Mouse (Mus musculus) WW6 (cell line): ENCODE data around the gene 4930442H23Rik.
A peak's percentile ranks its signal among the peaks of the same experiment; 100 is the strongest.
"Not testable (repeated sequence)": the region's sequence is repeated elsewhere in the genome, so short reads cannot be mapped to it uniquely, and the experiment has no call there.

Source experiments
- DNase-seq: peaks from one replicate; pipeline ENCODE4 v3.0.0-alpha.2; 2013; ENCODE audit warnings: low read depth, low spot score

4930442H23Rik gene

DNA sequence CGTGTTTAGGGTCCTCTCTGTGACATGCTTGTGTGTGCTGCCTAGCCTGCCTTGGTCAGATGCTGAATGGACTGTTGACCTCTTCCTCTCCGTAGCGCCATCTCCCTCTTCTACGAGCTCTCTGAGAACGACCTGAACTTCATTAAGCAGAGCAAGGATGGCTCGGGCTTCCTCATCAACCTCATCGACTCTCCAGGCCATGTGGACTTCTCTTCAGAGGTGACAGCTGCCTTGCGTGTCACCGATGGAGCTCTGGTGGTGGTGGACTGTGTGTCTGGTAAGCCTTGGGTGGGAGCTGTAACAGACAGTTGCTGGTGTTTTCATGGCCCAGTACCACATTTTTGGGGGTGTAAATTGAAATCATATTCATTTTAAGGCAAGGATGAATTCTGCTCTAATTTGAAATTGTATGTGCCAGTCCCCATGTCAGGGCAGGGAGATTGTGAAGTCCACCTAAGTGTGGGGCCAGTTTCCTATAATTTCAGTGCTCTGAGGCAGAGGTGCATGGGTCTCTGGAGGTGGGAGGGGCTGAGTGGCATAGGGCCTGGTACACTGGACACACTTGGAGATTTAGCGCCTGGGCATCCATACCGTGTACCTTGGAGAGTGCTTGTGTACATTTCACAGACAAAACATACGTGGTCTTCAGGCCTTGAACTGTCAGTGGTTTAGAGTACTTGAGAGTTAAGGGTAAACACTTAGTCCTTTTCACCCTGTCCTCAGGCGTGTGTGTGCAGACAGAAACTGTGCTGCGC lies 5.5 kb downstream of the 4930442H23Rik start:
- DNase-seq, result no peak

GRCm38 (mm10) chr10:81177491-81177925 lies 6.1 kb downstream of the 4930442H23Rik start:
- no peak for DNase-seq

DNA sequence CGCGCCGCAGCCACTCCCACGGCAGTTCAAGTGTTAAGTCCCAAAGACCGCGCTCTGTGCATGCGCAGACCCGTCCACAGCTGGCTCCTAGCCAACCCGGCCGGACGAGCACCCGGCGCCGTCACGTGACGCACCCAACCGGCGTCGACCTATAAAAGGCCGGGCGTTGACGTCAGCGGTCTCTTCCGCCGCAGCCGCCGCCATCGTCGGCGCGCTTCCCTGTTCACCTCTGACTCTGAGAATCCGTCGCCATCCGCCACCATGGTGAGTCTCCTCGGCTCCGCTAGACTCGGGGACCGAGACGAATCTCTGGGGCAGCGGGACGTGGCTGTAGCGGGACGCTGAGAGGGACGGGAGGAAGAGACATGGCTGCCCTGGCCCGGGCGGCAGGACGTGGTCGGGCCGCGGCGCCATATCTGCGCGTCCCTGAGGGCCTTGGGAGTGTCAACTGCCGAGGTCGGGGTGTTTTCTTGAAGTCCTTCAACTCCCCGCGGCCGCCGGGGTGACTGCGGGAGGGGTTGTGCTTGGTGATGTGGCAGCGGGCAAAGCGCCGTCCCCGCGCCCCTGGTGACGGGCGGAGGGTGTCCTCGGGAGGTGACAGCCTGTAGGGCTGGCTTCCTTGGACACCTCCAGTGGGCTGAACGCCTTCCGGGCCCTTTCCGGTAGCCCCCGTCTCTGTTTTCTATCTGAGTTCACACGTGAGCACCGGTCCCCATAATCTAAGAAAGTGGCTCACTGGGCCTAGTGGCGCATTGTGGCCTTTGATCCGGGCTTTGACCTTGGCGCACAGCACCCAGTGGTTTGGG lies 7.0 kb downstream of the 4930442H23Rik start, which contains the start of gene Eef2:
TSS of gene Eef2 (plus strand) at position 166 of the 806 bp plus-strand sequence.
- DNase-seq, result peak; percentile 90

DNA sequence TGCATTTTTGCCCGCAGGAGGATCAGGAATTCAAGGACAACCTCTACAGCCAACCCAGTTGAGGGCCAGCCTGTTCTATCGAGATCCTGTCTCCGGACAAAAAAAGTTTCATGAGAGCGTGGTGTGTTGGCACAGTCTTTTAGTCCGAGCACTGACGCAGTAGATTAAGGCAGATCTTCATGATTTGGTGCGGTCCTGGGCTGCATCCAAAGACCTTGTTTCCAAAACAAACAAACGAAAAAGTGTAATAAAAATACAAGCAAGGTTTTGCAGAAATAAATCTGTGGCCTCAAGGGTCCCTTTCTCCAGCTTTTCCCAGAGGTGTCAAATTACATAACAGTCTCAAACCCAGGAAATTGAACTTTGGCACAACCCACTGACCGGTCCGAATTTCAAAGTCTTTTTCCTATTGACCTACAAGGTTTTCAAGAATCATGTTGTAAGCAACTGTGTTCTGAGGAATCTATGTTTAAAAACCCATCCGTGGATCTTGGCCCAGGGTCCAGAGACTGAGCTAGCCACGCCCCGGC lies 7.6 kb downstream of the 4930442H23Rik start:
- no peak for DNase-seq

GRCm38 (mm10) chr10:81175345-81175701 lies 8.3 kb downstream of the 4930442H23Rik start:
- DNase-seq, result not testable (repeated sequence)

- no peak for DNase-seq
Measured at GRCm38 (mm10) chr10:81174617-81175344, 8.9 kb downstream of the 4930442H23Rik start.

GRCm38 (mm10) chr10:81173132-81173531 lies 10.5 kb downstream of the 4930442H23Rik start:
- no peak for DNase-seq

- not testable (repeated sequence) for DNase-seq
Measured at GRCm38 (mm10) chr10:81169411-81169900, 14.2 kb downstream of the 4930442H23Rik start.

- no peak for DNase-seq
Measured at GRCm38 (mm10) chr10:81168521-81169244, 15.0 kb downstream of the 4930442H23Rik start.

DNA sequence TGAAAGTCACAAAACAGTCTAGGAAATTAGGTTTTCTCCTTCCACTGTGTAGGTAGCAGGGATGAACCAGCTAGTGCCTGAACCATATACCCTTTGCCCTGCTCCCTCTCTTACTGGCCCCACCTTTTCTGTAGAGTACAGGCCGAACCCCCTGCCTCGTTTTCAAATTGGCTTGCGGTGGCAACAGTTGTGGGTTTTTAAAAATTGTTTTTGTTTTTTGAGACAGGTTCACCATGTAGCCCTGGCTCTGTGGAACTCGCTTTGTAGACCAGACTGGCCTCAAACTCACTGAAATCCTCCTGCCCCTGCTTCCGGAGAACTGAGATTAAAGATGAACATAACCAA lies 15.6 kb downstream of the 4930442H23Rik start:
- DNase-seq, result no peak

- DNase-seq, result peak; percentile 99
Measured at GRCm38 (mm10) chr10:81167200-81168086, 16.2 kb downstream of the 4930442H23Rik start, which contains the start of gene Pias4. Gene Pias4, minus strand, starts transcription at chr10:81167923.

DNA sequence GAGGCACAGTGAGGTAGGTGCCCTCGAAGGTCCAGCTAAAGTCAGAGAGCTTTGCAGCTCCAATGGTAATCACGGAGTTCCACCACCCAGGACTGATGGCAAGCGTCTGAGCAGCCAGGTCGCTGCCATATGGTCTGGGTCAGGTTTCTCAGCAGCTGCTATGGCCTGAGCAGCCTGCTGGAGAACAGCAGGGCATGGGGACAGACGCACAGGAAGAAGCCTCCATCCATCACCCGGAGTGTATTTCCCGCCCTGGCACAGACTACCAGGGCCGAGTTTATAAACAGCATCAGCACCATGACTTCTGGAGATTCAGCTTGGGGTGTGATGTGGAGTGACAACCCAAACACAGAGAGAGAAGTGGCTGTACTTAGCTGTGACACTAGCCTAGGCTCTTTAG lies 18.5 kb downstream of the 4930442H23Rik start:
- no peak for DNase-seq

GRCm38 (mm10) chr10:81162318-81162652 lies 21.4 kb downstream of the 4930442H23Rik start:
- DNase-seq, result no peak

GRCm38 (mm10) chr10:81161602-81162317 lies 21.9 kb downstream of the 4930442H23Rik start:
- no peak for DNase-seq

- no peak for DNase-seq
Measured at GRCm38 (mm10) chr10:81154736-81155135, 28.9 kb downstream of the 4930442H23Rik start.

DNA sequence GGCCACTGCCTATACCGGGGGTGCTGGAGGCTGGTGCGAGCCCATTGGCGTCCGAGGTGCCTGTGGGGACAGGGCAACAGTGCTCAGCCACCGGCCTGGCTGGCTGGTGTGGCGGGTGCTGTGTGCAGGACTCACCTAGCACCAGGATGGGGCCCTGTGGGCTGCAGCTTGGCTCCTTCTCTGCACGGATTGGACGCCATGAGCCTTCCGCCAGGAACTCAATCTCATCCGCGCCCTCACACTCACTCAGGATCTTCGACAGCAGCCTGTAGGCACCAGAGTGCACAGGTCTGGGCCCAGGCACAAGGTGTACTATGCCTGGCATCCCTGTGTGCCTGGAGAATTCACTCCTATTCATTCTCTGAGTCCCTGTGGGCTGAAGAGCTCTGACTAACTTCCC lies 29.3 kb downstream of the 4930442H23Rik start:
- DNase-seq, result no peak

DNA sequence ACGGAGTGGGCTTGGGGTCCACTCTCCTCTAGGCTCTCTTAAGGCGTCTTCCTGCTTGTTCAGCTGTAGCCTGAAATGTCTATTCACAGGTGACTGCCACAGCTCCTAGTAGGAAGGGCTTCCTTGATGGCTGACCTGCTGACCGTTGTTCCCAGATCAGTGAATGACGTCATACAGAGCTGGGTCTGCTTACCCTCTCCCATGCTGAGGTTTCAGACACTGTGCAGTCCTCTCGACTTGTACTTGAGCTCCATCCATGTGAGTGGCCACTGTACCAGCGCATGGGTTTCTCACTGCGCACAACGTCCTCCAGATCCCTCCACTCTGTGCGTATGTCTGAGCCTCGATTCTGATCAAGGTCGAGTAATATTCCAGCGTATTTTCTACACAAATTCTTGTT lies 31.0 kb downstream of the 4930442H23Rik start:
- DNase-seq, result no peak

GRCm38 (mm10) chr10:81151261-81151660 lies 32.4 kb downstream of the 4930442H23Rik start:
- no peak for DNase-seq

- DNase-seq, result no peak
Measured at GRCm38 (mm10) chr10:81146296-81146695, 37.4 kb downstream of the 4930442H23Rik start.
